Mouse (Mus musculus) ovary, adult 18-20 months (tissue): ENCODE results near the gene Nod1.
A peak's percentile ranks its signal among the peaks of the same experiment; 100 is the strongest.

ENCODE experiments used
- DNase-seq: peaks from one replicate; pipeline ENCODE4 v3.0.0; 2022; ENCODE audit warnings: low spot score, mixed read lengths

The Nod1 gene

DNA sequence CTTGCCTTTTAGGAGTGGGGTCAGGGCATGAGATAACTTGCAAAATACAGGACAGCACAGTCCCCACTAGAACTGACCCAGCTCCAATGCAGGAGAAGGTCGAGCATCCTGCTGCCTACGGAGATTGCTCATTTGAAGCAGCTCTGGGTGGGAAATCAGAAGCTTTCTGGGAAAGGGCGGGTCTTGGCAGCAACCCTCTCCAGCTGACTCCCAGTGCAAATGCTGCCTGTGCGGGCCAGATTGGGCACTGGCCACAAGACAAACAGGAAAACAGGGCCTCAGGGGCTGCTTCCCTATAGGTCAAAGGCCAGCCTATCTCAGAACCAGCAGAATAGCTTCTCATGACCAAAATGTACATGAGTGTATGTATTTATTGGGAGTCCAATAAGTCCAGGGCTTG, 32.8 kb downstream of the Nod1 start:
- DNase-seq = peak; percentile 34

DNA sequence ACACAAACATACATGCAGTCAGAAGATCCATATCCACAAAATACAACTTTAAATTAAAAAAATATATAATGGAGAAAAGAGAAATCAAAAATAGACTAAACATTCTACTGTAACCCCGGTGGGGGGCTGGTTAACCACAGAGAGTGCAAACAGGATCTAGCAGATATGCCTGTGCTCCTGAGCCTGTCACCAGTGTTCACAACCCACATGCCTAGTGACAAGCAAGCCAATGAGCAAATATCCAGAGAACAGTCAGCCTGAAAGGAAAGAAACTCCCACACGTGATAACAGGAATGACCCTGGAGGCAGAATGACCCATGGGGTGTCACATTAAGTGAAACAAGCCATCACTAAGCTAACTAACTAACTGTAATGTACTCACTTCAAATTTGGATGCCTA, 35.9 kb downstream of the Nod1 start:
- no peak for DNase-seq

- DNase-seq = no peak
Measured at GRCm38 (mm10) chr6:54934930-54935329, 37.5 kb downstream of the Nod1 start.

DNA sequence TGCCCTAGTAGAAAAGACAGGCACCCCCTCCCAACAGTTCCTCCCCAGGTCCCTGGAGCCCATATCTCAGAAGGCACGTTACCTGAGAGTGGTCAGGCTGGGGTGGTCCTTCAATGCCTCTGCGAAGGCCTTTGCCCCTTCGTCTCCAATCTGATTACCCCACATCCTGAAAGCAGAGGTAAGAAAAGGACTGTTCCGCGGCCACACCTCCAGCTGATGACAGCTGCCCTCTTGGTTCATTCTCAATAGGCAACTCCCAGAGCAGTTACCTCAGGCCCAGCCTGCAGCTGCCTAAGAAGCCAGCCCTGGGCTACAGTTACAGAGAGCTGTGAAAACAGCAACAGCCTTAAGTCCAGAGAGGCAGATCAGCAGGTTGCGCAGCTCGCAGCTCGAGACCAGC, 38.1 kb downstream of the Nod1 start:
- no peak for DNase-seq

DNA sequence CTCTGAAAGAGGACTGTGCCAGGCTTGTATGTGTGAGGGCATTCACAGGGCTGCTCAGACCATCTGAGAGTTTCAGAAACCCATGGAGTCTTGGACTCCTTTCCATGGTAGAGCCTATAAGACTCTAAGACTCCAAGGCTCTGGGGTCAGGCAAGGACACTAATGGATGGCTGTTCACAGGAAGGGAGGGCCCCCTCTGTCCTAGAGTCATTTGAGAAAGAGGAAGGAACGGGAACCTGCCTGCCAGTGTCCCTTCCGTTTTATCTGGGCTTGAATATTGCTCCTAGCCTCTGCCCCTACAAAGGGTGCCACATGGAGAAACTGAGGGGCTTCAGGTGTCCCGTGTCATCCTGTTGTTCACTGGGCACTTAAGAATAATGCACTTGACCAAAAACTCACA, 38.5 kb downstream of the Nod1 start:
- DNase-seq = no peak

DNA sequence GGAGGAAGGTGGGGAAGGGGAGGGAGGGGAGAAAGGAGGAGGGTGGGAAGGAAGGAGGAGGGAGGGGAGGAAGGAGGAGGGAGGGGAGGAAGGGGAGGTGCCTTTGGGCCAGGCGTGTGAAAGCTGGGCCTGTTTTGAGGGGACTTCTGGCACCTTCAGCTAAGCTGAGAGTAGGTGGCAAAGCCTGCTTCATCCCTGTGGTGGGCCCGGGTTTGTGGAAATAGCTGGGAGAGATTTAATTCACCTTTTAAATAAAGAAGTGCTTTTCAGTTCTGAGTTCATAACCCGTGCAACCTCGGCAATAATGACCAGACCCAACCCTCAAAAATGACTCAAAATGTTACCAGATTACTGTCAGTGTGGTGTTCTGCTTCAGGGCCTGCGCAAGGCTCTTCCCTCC, 39.2 kb downstream of the Nod1 start:
- no peak for DNase-seq

- DNase-seq = no peak
Measured at GRCm38 (mm10) chr6:54932526-54932925, 39.9 kb downstream of the Nod1 start.

GRCm38 (mm10) chr6:54931641-54932040, 40.8 kb downstream of the Nod1 start:
- no peak for DNase-seq

DNA sequence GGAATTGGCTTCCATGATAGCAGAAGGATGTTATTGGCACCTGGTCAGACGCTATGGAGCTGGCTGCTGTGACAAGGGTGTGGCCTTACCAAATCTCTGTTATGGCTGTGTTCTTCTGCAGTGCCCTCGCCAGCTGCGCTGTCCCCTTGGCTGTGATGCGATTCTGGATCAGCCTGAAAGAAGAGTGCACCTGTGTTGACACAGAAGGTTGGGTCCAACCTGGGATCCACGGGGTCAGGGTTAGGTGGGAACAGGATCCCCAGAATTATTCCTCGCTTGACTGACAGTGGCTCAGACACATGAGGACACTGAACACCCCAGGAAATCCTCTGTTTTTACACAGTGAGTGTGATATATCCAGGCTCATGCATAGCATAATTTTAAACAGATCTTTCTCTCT, 44.5 kb downstream of the Nod1 start:
- DNase-seq = no peak

GRCm38 (mm10) chr6:54926899-54927298, 45.5 kb downstream of the Nod1 start:
- DNase-seq = no peak

GRCm38 (mm10) chr6:54925736-54926440, 46.5 kb downstream of the Nod1 start:
- no peak for DNase-seq

GRCm38 (mm10) chr6:54924538-54924937, 47.9 kb downstream of the Nod1 start:
- DNase-seq = no peak

- no peak for DNase-seq
Measured at GRCm38 (mm10) chr6:54918521-54918920, 53.9 kb downstream of the Nod1 start.

DNA sequence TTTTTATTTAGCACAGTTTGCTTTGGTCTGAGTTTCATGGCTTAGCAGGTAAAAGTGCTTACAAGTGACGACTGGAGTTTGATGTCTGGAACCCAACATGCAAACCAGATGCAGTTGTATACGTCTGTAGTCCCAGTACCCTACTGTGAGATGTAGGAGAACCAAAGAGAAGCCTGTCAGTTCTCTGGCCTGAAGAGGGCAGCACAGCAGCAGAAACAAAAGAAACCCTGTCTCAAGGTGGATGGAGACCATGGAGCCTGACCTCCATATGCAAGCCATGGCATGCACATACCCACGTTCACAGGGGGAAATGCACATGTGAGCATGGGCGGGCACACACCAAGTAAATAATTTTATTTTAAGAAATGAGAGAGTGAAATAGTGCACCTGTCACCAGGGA, 54.9 kb downstream of the Nod1 start:
- no peak for DNase-seq

- DNase-seq = no peak
Measured at GRCm38 (mm10) chr6:54916941-54917340, 55.5 kb downstream of the Nod1 start.

DNA sequence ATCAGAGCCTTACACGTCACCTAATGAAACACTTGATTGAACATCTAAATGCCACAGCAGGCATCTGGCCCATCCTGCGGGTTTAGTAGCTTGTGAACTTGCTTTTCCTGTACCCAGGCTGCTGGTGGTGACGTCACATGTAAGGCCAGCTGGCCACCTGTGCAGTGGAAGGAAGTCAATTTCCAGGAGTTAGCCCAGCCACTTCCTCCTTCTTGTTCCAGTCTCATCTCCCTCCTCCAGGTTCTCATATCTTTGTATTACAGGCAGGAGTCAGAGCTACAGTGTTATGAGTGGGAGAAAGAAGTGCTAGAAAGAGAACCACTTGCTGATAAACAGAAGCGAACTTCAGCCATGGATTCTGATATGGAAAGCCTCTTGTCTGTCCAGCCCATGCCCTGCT, 56.2 kb downstream of the Nod1 start:
- no peak for DNase-seq

GRCm38 (mm10) chr6:54914977-54915376, 57.4 kb downstream of the Nod1 start:
- DNase-seq = no peak

- no peak for DNase-seq
Measured at GRCm38 (mm10) chr6:54906053-54907040, 66.1 kb downstream of the Nod1 start.

DNA sequence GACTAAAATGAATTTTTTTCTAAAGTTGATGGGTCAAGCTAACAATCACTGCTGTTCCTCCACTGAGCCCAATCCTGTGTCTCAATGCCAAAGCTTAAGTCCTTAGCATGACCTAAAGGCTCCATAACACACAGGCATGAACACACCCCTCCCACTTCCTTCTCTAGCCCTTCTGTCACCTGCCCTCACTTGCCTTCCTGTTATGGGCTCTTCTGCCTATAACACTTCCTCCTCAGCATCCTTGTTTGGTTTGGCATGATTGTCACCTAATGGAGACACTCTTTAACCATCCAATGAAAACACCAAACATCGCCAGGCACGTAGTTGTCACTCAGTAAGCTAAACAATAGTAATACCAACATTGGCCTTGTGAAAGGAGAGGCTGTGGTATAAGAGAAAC, 69.9 kb downstream of the Nod1 start:
- no peak for DNase-seq

DNA sequence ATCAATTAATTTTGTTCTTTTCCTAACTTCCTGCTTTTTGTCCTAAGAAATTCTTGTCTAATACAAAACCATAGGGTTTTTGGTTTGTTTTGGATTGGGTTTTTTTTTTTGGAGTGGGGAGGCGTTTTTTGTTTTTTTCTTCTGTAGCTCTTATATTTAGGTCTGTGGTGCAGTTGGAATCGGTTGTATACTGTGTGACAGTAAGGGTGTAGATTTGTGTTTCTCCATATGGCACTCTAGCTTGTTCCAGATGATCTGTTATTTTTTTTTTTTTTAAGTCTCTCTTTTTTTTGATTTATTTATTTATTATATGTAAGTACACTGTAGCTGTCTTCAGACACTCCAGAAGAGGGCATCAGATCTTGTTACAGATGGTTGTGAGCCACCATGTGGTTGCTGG, 72.2 kb downstream of the Nod1 start:
- no peak for DNase-seq

DNA sequence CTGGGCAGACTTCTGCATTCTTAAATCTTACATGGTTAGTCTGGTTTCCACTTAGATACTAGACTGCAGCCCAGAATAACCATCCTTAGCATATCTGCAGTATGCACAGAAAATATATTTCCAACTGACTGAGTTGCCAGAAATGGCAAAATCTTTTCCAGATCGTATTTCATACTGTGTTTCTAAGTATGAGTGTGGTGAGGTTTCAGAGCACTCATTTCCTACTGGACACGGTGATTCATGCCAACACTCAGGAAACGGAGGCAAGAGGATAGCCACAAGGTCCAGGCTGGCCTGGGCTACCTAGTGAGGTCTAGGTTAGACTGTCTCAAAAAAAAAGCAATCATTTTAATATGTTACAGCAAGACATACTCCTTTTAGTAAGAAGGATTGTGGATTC, 81.0 kb downstream of the Nod1 start:
- DNase-seq = no peak

DNA sequence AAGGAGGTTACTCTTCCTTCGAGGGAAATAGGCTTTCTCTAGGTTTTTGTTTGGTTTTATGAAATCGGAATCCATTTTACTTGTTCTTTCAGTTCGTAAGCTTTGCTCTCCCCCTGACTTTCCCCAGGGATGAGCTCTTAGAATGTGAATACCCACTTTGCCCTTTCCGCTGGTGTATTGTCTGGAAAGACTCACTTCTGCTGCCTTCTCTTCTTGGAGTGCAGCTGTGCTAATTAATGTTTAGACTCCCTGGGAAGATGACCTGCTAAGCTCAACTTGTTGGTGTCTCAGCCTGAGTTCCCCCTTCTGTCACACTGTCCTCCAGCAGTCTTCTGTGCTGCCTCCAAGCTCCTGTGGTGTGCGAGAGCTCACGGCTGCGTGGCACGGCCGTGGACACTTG, 82.2 kb downstream of the Nod1 start:
- DNase-seq = no peak

DNA sequence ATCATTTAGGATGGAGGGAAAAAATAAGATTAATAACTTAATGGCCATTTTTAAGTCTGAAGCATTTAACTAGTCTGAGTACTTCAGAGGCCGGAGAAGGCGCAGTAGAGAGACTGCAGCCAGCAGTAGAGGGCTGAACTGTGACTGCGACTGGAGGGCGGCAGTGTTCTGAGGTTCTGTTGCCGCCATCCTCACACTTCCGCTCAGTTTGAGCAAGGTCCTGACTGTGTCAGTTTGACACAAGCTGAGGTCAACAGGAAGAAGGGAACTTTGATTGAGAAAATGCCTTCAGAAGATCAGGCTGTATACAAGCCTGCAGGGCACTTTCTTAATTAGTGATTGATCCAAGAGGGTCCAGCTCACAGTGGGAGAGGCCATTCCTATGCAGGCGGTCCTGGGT, 86.2 kb downstream of the Nod1 start:
- no peak for DNase-seq
